In genomic region chr7:80296462-80296861, GRCm38 (mm10) we compare ENCODE assay signal across 2 mouse cellular contexts.
TF ChIP-seq lines count a peak whose summit lies in the region.

No protein-coding gene starts in this region.

TF ChIP-seq in CH12.LX, 34 proteins besides CTCF, POLR2A, EP300 and RAD21:
- TF ChIP-seq JUN (IDR thresholded peaks at IDR 0.05; ENCODE audit: insufficient read depth, low read depth, low read length) = no peak
- TF ChIP-seq SMC3 (IDR thresholded peaks at IDR 0.05; ENCODE audit: low read depth, low read length) = no peak
- TF ChIP-seq ELF1 (IDR thresholded peaks at IDR 0.05; ENCODE audit: low read depth, low read length) = no peak
- TF ChIP-seq HCFC1 (IDR thresholded peaks at IDR 0.05; ENCODE audit: low read depth, low read length) = no peak
- no peak for TF ChIP-seq USF1 (IDR thresholded peaks at IDR 0.05; ENCODE audit: low read depth, low read length)
- TF ChIP-seq MYC (IDR thresholded peaks at IDR 0.05; ENCODE audit: low read depth, low read length) = no peak
- no peak for TF ChIP-seq POLR2AphosphoS2 (IDR thresholded peaks at IDR 0.05; ENCODE audit: low read depth, low read length)
- TF ChIP-seq TBP (conservative IDR thresholded peaks at IDR 0.05; ENCODE audit: low read depth, low read length) = no peak
- TF ChIP-seq MAX (IDR thresholded peaks at IDR 0.05; ENCODE audit: low read length) = no peak
- TF ChIP-seq MAFK (IDR thresholded peaks at IDR 0.05; ENCODE audit: insufficient replicate concordance, low read length) = no peak
- no peak for TF ChIP-seq USF2 (conservative IDR thresholded peaks at IDR 0.05; ENCODE audit: low read depth, low read length)
- no peak for TF ChIP-seq E2F4 (IDR thresholded peaks at IDR 0.05; ENCODE audit: insufficient replicate concordance, low read depth, low read length)
- no peak for TF ChIP-seq MXI1 (IDR thresholded peaks at IDR 0.05; ENCODE audit: low read depth, low read length)
- TF ChIP-seq RCOR1 (conservative IDR thresholded peaks at IDR 0.05; ENCODE audit: low read depth, low read length) = no peak
- no peak for TF ChIP-seq CHD2 (IDR thresholded peaks at IDR 0.05; ENCODE audit: low read length)
- TF ChIP-seq BHLHE40 (IDR thresholded peaks at IDR 0.05; ENCODE audit: low read depth, low read length) = no peak

TF ChIP-seq in MEL, 35 proteins besides CTCF, POLR2A, EP300 and RAD21:
- no peak for TF ChIP-seq MXI1 (IDR thresholded peaks at IDR 0.05; ENCODE audit: low read depth, low read length)
- TF ChIP-seq MYC (IDR thresholded peaks at IDR 0.05; ENCODE audit: low read depth, low read length) = no peak
- no peak for TF ChIP-seq JUND (IDR thresholded peaks at IDR 0.05; ENCODE audit: low read depth, low read length)
- TF ChIP-seq ZC3H11A (IDR thresholded peaks at IDR 0.05; ENCODE audit: low read depth, low read length) = no peak
- TF ChIP-seq POLR2AphosphoS5 (IDR thresholded peaks at IDR 0.05; ENCODE audit: borderline replicate concordance, low read depth, low read length) = no peak
- TF ChIP-seq CHD2 (IDR thresholded peaks at IDR 0.05; ENCODE audit: low read length) = no peak
- TF ChIP-seq TCF12 (IDR thresholded peaks at IDR 0.05; ENCODE audit: low read depth, low read length) = no peak
- TF ChIP-seq KAT2A (conservative IDR thresholded peaks at IDR 0.05; ENCODE audit: low read depth, low read length) = no peak
- TF ChIP-seq ZKSCAN1 (IDR thresholded peaks at IDR 0.05; ENCODE audit: low read depth, low read length) = no peak
- TF ChIP-seq POLR2AphosphoS2 (IDR thresholded peaks at IDR 0.05; ENCODE audit: low read length) = no peak
- TF ChIP-seq ETS1 (IDR thresholded peaks at IDR 0.05; ENCODE audit: low read depth, low read length) = no peak
